Mouse (Mus musculus) stomach, embryonic 16.5 days (tissue): ENCODE measurements around the gene Mettl14. TPM values are rescaled to one million over a fixed set of nuclear protein-coding genes. Genes with fewer than 3 reads are reported as not detected.
A peak's percentile ranks its signal among the peaks of the same experiment; 100 is the strongest.

Experiments used
- ATAC-seq: fragments of 200-750 bp; cut with Nextera tagmentation; 2 replicates; pipeline ENCODE4 v1.8.0; 2017; ENCODE audit warnings: moderate number of reproducible peaks, moderate TSS enrichment; ENCODE audit not compliant: insufficient read depth, low FRiP score
- H3K27ac ChIP-seq: fragments of 300-500 bp; sonication (generic); 2 replicates; pipeline ENCODE4 v1.5.1; 2014; ENCODE audit warnings: low read length
- H3K27me3 ChIP-seq: fragments of 300-500 bp; sonication (generic); 2 replicates; pipeline ENCODE4 v1.6.1; 2014; ENCODE audit warnings: low read length, control low read depth, mixed read lengths; ENCODE audit not compliant: control insufficient read depth, insufficient read depth
- H3K36me3 ChIP-seq: fragments of 300-500 bp; sonication (generic); 2 replicates; pipeline ENCODE4 v1.6.1; 2014; ENCODE audit warnings: low read length; ENCODE audit not compliant: control insufficient read depth, insufficient read depth
- H3K4me1 ChIP-seq: fragments of 300-500 bp; sonication (generic); 2 replicates; pipeline ENCODE4 v1.6.1; 2014; ENCODE audit warnings: low read length, control low read depth, mixed read lengths; ENCODE audit not compliant: control insufficient read depth, insufficient read depth
- H3K4me2 ChIP-seq: fragments of 300-500 bp; sonication (generic); 2 replicates; pipeline ENCODE4 v1.6.1; 2014; ENCODE audit warnings: low read depth, low read length, mixed read lengths
- H3K4me3 ChIP-seq: fragments of 300-500 bp; sonication (generic); replicated peaks from 2 replicates; pipeline ENCODE4 v1.5.1; 2014; ENCODE audit warnings: mild to moderate bottlenecking, low read length
- H3K9ac ChIP-seq: fragments of 300-500 bp; sonication (generic); 2 replicates; pipeline ENCODE4 v1.6.1; 2014; ENCODE audit warnings: low read length
- H3K9me3 ChIP-seq: fragments of 300-500 bp; sonication (generic); replicated peaks from 2 replicates; pipeline ENCODE4 v1.6.1; 2016; ENCODE audit warnings: low read length, control low read depth; ENCODE audit not compliant: control insufficient read depth
- WGBS: fragments of 180-500 bp; shearing (Covaris S2); extraction: QIAGEN DNeasy Blood & Tissue Kit; methylation state at CpG from one replicate; pipeline ENCODE4 v1.1.7; 2014; 5-methylcytosine and 5-hydroxymethylcytosine counted together
- polyA plus RNA-seq: library from polyadenylated mRNA; unstranded; fragments of >200 nt; fragmentation: Nextera tagmentation; extraction: Ambion mirVana; gene quantifications from 2 replicates; pipeline ENCODE4 v1.2.1, GENCODE M21; 2015

Gene Mettl14
- 24.4 and 25.0 TPM in 2 replicates for polyA plus RNA-seq

DNA sequence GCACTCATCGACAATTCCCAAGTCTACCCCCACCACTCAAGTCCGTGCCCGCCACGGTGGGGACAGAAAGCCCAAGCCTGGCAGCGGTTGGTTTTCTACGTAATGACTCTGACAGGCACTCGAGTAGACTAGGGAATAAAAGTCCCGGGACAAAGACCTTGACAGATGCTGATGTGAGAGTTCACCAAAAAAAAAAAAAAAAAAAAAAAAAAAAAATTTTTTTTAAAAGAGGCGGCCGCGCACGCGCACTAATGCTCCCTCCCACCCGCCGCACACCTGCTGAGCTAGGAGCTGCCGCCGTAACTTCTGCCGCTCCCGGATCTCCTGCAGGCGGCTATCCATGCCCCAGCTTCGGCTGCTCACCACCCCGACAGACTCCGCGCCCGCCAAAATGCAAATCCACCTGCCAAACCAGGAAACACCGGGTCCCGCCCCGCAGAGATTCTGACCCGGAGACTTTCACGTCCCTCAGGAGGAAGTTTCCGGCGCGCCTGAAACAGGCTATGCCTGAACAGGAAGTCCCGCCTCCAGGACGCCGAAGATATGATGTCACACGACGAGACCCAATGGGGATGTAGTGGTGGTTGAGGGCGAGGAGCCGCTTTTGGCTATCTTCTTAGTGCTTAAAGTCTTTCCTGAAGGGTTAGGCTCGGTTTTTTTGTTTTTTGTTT lies at the start of gene Mettl14:
Gene Mettl14, minus strand, starts transcription at position 623 of the 671 bp plus-strand sequence.
- ATAC-seq = peak; percentile 98
- H3K27ac ChIP-seq = peak within 1 kb of the TSS; percentile 91
- peak within 1 kb of the TSS; percentile 62 for H3K4me3 ChIP-seq
- H3K9ac ChIP-seq = peak within 1 kb of the TSS; percentile 71
- no peaks in the 10 kb centered on the region for H3K27me3 ChIP-seq
- 0 out of 2 replicates have a peak, but pooled peaks cover 3% of the 10 kb centered on the region for H3K36me3 ChIP-seq
- H3K4me1 ChIP-seq = no peaks in the 10 kb centered on the region
- WGBS = 0% methylated on average over 41 of the region's 41 CpGs
- H3K4me2 ChIP-seq = peak within 1 kb of the TSS; percentile 69
- H3K9me3 ChIP-seq = no peaks in the 10 kb centered on the region

DNA sequence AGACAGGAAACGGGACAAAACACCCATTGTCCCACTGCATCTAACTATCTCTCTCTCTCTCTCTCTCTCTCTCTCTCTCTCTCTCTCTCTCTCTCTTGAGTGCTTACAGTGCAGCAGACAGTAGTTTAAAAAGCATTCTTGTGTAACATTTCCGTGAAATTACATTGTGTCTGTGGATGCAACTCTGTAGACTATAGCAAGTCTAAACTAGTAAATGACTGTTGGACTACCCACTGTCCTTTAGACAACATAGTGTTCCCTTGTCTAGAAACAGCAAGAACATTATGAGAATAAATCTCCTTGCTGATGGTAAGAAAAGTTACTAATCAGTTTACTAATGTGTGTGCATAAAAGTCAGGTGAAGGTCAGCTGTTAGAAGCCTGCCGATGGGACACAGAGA lies 47.5 kb upstream of the Mettl14 start:
- Histone ChIP-seq H3K27ac (no peak overlapping the region), H3K27me3 (no peaks in the 10 kb centered on the region), H3K4me2 (no peak overlapping the region), H3K36me3 (no peaks in the 10 kb centered on the region), H3K4me1 (no peaks in the 10 kb centered on the region), H3K9me3 (no peaks in the 10 kb centered on the region), H3K4me3 (no peak overlapping the region), H3K9ac (no peak overlapping the region)
- ATAC-seq = no peak
- WGBS = 67% methylated on average over 3 of the region's 3 CpGs

DNA sequence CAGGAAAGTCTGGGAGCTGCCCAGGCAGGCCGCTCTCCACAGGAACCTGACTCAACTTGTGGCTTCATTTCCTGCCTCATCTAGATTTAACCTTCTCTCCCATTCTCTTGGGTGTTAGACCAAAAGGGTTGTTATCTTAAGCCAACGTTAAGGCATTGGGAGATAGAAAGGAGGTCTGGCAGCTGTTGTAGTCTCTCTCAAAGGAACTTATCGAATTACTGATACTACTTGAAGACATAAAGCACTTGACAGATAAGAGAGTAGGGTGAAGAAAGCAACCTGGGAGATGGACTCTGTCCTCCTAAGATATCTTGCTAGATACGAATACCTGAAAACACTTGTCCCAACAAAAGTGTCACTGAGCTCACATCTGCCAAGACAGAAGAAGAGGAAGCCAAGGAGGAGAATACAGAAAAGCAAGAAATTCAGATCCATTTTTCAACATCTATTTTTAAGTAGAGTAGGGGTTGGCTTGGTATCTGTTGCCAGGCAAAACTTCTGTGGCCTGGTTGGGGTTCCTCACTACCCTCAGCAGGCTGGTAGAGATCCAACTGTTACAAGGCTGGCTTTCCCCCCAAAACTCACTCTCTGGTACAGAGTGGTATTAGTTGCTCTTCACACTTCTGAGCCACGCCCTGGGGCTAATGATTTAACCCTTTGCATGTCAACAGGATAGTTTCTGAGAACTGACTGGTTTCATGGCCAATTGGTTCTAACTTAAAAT lies 46.2 kb upstream of the Mettl14 start:
- no peaks in the 10 kb centered on the region for H3K36me3 ChIP-seq
- ATAC-seq = no peak
- no peaks in the 10 kb centered on the region for H3K9me3 ChIP-seq
- H3K4me3 ChIP-seq = no peak overlapping the region
- WGBS = 54% methylated on average over 5 of the region's 5 CpGs
- no peaks in the 10 kb centered on the region for H3K27me3 ChIP-seq
- no peak overlapping the region for H3K9ac ChIP-seq
- H3K27ac ChIP-seq = no peak overlapping the region
- H3K4me2 ChIP-seq = no peak overlapping the region
- no peaks in the 10 kb centered on the region for H3K4me1 ChIP-seq

DNA sequence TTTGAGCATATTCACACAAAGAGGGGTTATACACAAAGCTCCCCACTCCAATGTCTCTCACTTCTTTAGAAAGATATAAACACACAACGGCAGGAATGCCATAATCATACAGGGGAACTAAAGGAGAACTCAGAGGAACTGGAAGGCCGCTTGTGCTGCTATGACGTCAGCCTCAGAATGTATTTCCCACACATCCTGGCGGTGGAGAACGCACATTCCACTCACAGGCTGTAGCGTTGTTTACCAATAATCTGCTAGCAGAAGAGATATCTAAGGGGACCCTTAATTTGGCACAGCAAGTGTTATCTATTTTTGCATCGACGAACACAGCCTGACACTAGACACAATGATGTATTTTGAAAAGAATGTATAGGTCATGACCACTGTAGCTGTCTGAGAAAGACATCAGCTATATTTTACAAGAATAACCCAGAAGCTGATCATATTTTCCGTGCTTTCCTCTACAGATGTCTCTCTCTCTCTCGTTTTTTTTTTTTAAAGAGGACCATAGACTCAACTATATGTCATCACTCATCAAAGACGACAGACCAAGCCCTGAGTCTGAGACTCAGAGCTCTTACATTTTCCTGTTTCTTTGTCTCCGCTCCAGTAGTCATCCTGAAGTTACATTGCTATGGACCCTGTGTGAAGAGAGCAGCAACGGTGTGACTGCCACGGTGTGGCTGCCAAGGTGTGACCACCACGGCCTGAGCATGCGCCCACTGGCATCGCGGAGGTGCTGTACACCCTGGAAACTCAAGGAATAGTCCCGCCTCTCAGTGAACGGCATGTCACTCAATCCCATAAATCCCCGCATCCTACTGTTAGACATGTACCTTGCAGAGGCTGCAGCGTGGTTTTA lies 43.9 kb upstream of the Mettl14 start:
- Histone ChIP-seq H3K4me1 (no peaks in the 10 kb centered on the region), H3K4me2 (no peak overlapping the region), H3K4me3 (no peak overlapping the region), H3K36me3 (no peaks in the 10 kb centered on the region), H3K27me3 (no peaks in the 10 kb centered on the region), H3K27ac (no peak overlapping the region), H3K9ac (no peak overlapping the region), H3K9me3 (no peaks in the 10 kb centered on the region)
- WGBS = 65% methylated on average over 22 of the region's 22 CpGs
- peak; percentile 37 for ATAC-seq

DNA sequence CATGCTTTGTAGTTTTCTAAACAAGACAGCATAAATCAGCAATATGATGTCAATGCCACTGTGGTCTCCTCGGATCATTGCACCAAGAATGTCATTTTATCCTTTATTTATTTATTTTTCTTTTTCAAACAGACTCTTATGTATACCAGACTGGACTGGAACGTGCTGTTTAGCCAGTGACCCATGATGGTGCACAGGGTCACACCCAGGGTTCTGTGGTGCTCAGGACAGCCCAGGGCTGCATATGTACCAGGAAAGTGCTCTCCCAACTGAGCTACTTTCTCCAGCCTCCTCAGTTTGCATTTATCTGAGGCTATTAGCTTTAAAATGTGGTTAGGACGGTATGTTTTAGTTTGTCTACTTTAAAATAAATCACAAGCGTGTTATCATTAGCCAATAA lies 42.1 kb upstream of the Mettl14 start:
- H3K4me2 ChIP-seq = no peak overlapping the region
- 40% methylated on average over 4 of the region's 4 CpGs for WGBS
- ATAC-seq = no peak

DNA sequence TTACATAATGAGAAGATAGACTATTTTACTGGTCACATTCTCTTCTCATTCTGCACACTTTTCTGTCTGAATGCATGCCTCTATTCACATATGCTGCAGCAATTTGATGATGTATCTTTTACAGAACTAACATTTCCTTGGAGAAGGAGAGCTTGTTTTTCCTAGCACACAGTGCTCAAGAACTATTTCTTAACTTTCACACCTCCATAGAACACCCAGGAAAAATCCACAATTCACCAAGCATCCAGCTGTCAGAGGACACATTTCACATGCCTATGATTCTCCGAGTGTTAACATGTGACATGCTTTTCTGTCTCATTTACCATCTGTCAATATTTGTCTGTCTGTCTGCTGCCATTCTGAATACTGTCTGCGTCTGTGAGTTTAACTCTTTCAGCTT lies 39.7 kb upstream of the Mettl14 start:
- H3K9ac ChIP-seq = no peak overlapping the region
- 50% methylated on average over 2 of the region's 2 CpGs for WGBS
- H3K36me3 ChIP-seq = no peaks in the 10 kb centered on the region

More for the DNA sequence above, 42.1 kb upstream of the Mettl14 start:
- H3K36me3 ChIP-seq = no peaks in the 10 kb centered on the region
- no peak overlapping the region for H3K4me3 ChIP-seq
- H3K4me1 ChIP-seq = no peaks in the 10 kb centered on the region
- no peak overlapping the region for H3K9ac ChIP-seq
- H3K27me3 ChIP-seq = no peaks in the 10 kb centered on the region
- no peaks in the 10 kb centered on the region for H3K9me3 ChIP-seq
- H3K27ac ChIP-seq = no peak overlapping the region

DNA sequence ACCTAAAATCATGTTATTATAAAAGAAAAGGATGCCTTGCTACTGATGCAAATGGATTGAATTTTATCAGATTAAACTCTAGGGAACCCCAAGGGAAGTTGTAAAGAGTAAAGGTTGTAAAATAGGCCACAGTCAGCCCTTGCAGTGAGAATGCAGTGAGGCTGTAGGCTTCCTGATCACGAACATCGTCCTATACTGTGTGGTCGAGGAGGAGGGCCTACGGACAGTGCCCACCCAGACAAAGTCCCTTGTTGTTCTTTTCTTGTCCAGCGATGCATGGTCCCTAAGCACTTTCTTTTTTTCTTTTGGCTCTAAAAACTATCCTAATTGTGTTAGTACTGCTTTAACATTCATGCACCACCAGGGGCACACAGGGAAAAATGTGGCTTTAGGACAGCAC lies 27.3 kb upstream of the Mettl14 start:
- no peak for ATAC-seq
- 75% methylated on average over 5 of the region's 5 CpGs for WGBS
- no peak overlapping the region for H3K27ac ChIP-seq
- no peak overlapping the region for H3K4me3 ChIP-seq
- no peaks in the 10 kb centered on the region for H3K36me3 ChIP-seq
- H3K9me3 ChIP-seq = no peaks in the 10 kb centered on the region
- no peaks in the 10 kb centered on the region for H3K4me1 ChIP-seq
- H3K27me3 ChIP-seq = no peaks in the 10 kb centered on the region
- no peak overlapping the region for H3K9ac ChIP-seq
- no peak overlapping the region for H3K4me2 ChIP-seq

More for the DNA sequence above, 39.7 kb upstream of the Mettl14 start:
- no peak for ATAC-seq
- H3K4me1 ChIP-seq = no peaks in the 10 kb centered on the region
- H3K4me2 ChIP-seq = no peak overlapping the region
- H3K27me3 ChIP-seq = no peaks in the 10 kb centered on the region
- no peaks in the 10 kb centered on the region for H3K9me3 ChIP-seq
- H3K27ac ChIP-seq = no peak overlapping the region
- no peak overlapping the region for H3K4me3 ChIP-seq

DNA sequence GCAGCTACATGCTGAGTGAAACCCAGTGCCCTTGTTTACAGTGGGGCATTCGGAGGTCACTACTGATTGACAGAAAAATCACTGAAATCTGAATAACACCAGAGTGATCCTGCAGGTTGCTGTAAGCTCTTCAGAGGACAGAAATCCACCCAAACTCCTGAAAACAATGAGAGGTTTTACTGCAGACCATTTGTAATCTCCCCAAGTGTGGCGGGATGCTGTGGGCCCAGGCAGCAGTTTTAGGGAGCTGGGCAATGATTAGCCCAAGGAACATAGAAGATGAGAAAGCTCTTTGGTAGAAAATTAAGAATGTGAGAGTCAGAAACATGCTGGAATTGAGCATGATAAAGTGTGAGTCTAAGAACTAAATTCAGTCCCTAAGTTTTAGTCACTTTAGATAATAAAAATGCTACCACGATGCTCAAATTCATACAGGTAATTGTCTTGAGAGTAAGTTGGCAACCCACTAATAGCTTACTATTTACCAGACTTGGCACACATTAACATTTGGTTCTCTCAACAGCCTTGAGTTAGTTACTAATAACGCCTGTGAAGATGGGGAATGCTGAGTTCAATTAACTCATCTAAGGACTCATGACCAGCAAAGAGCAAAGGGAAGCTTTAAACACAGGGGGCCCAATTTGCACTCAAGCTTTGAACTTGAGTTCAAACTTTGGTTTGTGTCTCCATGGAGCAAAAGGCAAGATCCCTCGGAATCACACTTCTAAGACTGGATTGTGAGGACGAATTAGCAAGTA lies 26.1 kb upstream of the Mettl14 start:
- WGBS = 68% methylated on average over 6 of the region's 6 CpGs
- Histone ChIP-seq H3K4me2 (no peak overlapping the region), H3K4me3 (no peak overlapping the region), H3K4me1 (no peaks in the 10 kb centered on the region), H3K9ac (no peak overlapping the region), H3K27ac (no peak overlapping the region), H3K36me3 (no peaks in the 10 kb centered on the region), H3K27me3 (no peaks in the 10 kb centered on the region), H3K9me3 (no peaks in the 10 kb centered on the region)
- ATAC-seq = no peak
